Mouse (Mus musculus): ENCODE data around the gene C87499. TPM values are rescaled to one million over a fixed set of nuclear protein-coding genes. Genes with fewer than 3 reads are reported as not detected.

The C87499 gene
- not detected in 2 replicates for polyA plus RNA-seq (2016; fragmentation: Nextera tagmentation; extraction: Ambion mirVana)

DNA sequence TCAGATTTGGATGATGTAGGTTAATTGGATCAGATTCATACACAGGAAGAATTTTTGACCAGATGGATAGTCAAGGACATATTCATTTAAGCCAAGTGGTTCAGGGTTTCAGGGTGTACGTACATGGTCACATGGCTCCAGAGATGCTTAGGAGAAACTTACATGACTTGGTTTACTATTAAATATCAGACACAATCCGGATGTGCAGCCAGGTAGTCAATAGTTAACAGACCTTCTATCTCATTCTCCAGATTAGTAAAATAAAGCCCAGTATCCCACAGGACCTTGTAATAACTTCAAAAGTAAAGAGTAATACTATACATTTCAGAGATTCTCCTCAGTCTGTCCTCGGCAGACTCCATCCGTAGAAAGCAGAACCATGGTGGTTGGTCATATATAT is at the start of gene C87499:
Gene C87499, minus strand, starts transcription at position 101 of the 400 bp plus-strand sequence.
- Histone ChIP-seq H3K4me3 (no peak within 1 kb of the TSS), H3K27me3 (no peaks in the 10 kb centered on the region), H3K9me3 (no peaks in the 10 kb centered on the region), H3K27ac (no peak within 1 kb of the TSS), H3K4me1 (no peaks in the 10 kb centered on the region), H3K36me3 (no peaks in the 10 kb centered on the region), H3K9ac (no peak within 1 kb of the TSS), H3K4me2 (replicated peaks) (no peak within 1 kb of the TSS)
- 87% methylated on average over 4 of the region's 4 CpGs for WGBS
- no peak for ATAC-seq (ENCODE audit: insufficient number of reproducible peaks, insufficient read depth, low FRiP score, low TSS enrichment)

DNA sequence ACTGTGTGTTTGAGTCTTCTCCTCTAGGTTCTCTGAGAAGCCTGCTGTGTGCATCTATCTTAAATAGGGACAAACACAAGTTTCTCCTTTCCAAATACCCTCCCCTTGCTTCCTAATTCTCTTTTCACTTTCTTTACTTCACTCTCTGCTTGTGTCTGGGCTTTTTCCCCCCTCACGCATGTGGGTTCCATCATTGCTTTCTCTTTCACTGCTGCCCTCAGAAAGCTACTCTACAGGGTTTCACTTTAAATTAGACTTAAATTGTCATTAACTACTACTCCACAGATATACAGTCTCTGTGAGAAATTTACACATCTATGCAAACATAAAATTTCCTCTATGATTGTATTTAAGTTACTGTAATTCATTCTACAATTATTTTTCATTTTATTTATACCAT is 49.6 kb upstream of the C87499 start, which contains the start of gene Ifna2:
Gene Ifna2, minus strand, starts transcription at position 101 of the 400 bp plus-strand sequence.
- WGBS: 90% methylated on average over 1 of the region's 1 CpGs
- Histone ChIP-seq H3K4me3 (no peak within 1 kb of the TSS), H3K4me2 (replicated peaks) (no peak within 1 kb of the TSS), H3K9ac (no peak within 1 kb of the TSS), H3K9me3 (no peaks in the 10 kb centered on the region), H3K36me3 (no peaks in the 10 kb centered on the region), H3K27ac (no peak within 1 kb of the TSS), H3K4me1 (no peaks in the 10 kb centered on the region), H3K27me3 (no peaks in the 10 kb centered on the region)
- no peak for ATAC-seq (ENCODE audit: insufficient number of reproducible peaks, insufficient read depth, low FRiP score, low TSS enrichment)

DNA sequence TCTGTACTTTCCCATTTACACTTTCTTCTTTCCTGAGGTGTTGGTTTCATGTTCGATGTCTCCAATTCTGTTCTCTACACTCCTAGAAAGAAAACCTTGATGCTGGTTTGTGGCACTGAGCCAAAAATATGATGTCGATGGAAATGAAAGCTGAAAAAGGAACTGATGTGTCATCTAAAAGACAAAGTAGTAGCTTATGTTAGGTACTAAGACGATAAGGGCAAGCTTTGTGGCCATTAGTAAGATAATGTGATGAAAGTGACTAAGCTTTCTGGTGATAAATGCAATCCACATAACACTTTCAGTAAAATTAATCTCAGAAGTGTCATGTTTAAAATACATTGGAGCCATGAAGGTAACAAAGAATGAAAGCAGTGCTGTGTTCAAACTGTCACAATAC is 47.1 kb upstream of the C87499 start:
- WGBS: 74% methylated on average over 3 of the region's 3 CpGs
- Histone ChIP-seq H3K4me3 (no peak overlapping the region), H3K27me3 (no peaks in the 10 kb centered on the region), H3K9ac (no peak overlapping the region), H3K9me3 (no peaks in the 10 kb centered on the region), H3K27ac (no peak overlapping the region), H3K4me2 (replicated peaks) (no peak overlapping the region), H3K36me3 (no peaks in the 10 kb centered on the region), H3K4me1 (no peaks in the 10 kb centered on the region)
- ATAC-seq (ENCODE audit: insufficient number of reproducible peaks, insufficient read depth, low FRiP score, low TSS enrichment): no peak

DNA sequence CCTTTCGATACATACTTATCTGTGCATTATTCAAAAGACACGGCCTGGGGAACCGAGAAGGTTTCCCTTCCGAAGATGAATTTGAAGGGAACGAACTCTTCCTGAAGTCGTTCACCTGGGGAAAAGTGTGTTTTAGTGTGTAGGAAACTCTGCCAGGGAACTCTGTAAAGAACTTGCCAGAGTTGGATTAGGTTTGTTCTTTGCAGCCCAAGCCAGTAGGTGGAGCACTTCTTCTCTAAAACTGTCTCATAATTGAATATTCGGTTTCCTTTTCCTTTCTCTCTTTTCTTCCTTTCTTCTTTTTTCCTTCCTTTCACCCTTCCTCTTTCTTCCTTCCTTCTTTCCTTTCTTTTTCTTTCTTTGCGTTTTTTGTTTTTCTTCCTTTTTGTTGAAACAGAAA is 46.2 kb upstream of the C87499 start:
- Histone ChIP-seq H3K36me3 (no peaks in the 10 kb centered on the region), H3K9ac (no peak overlapping the region), H3K4me3 (no peak overlapping the region), H3K27me3 (no peaks in the 10 kb centered on the region), H3K4me1 (no peaks in the 10 kb centered on the region), H3K27ac (no peak overlapping the region), H3K9me3 (no peaks in the 10 kb centered on the region), H3K4me2 (replicated peaks) (no peak overlapping the region)
- WGBS: 56% methylated on average over 8 of the region's 8 CpGs
- ATAC-seq (ENCODE audit: insufficient number of reproducible peaks, insufficient read depth, low FRiP score, low TSS enrichment): no peak

DNA sequence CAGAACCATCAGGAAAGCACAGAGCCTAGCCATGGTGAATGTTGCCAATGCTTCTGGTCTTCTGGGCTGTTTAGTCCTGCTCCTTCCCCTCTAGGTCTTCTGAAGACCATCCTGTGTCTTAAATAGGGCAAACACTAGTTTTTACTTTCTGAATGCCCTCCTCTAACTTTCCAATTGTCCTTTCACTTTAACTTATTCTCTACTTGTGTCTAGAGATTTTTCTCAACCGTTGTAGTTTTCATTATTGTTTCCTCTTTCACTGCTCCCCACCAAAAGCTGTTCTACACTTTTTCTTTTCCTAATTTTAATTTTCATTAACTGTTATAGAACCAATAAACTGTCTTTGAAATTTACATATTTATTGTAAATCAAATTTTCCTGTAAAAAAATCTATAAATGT is 42.6 kb upstream of the C87499 start, which contains the start of gene Ifna16:
Gene Ifna16, minus strand, starts transcription at position 101 of the 400 bp plus-strand sequence.
- H3K9me3 ChIP-seq: no peaks in the 10 kb centered on the region
- H3K9ac ChIP-seq: no peak within 1 kb of the TSS
- no peak within 1 kb of the TSS for H3K4me2 ChIP-seq (replicated peaks)
- no peak for ATAC-seq (ENCODE audit: insufficient number of reproducible peaks, insufficient read depth, low FRiP score, low TSS enrichment)
- no peaks in the 10 kb centered on the region for H3K36me3 ChIP-seq
- no peak within 1 kb of the TSS for H3K4me3 ChIP-seq
- 87% methylated on average over 1 of the region's 1 CpGs for WGBS
- H3K27me3 ChIP-seq: no peaks in the 10 kb centered on the region
- no peak within 1 kb of the TSS for H3K27ac ChIP-seq
- no peaks in the 10 kb centered on the region for H3K4me1 ChIP-seq

DNA sequence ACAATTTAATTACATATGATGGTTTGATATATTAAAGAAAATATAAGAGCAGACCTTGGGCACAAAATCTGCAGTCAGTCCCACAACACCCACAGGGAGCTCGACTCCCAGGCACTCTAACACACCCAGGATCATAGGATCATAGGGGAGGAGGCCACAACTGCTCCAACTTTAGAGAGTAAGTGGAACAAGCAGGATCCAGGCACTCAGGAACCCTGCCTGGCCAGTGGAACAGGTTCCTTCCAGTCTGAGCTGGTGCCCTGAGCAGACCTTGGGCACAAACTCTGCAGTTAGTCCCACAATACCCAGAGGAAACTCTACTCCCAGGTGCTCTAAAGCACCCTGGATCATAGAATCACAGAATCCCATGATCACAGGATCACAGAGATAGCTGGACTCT is 21.2 kb upstream of the C87499 start:
- no peak for ATAC-seq (ENCODE audit: insufficient number of reproducible peaks, insufficient read depth, low FRiP score, low TSS enrichment)
- 47% methylated on average over 1 of the region's 1 CpGs for WGBS
- Histone ChIP-seq H3K27me3 (no peaks in the 10 kb centered on the region), H3K36me3 (no peaks in the 10 kb centered on the region), H3K4me2 (replicated peaks) (no peak overlapping the region), H3K4me3 (no peak overlapping the region), H3K9ac (no peak overlapping the region), H3K9me3 (no peaks in the 10 kb centered on the region), H3K27ac (no peak overlapping the region), H3K4me1 (no peaks in the 10 kb centered on the region)

DNA sequence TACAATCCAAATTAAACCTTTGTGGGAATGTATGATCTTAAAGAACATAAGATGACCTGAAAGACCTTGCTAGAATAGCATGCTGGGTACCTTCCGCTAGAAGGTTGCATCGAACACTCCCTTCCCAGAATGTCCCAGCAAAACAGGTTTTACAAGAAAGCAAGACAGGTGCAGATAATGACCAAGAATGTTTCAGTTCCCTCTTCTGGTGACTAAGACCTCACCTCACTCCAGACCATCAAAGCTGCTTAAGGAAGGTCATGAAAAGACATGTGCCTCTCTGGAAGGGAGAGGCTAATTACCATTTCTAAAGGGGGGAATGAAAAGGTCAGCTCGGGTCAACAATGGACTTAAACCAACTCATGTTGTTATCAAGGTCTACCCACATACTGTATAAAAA is 19.4 kb upstream of the C87499 start:
- Histone ChIP-seq H3K27me3 (no peaks in the 10 kb centered on the region), H3K9ac (no peak overlapping the region), H3K4me1 (no peaks in the 10 kb centered on the region), H3K4me3 (no peak overlapping the region), H3K36me3 (no peaks in the 10 kb centered on the region), H3K9me3 (no peaks in the 10 kb centered on the region), H3K4me2 (replicated peaks) (no peak overlapping the region), H3K27ac (no peak overlapping the region)
- no peak for ATAC-seq (ENCODE audit: insufficient number of reproducible peaks, insufficient read depth, low FRiP score, low TSS enrichment)
- WGBS: 66% methylated on average over 3 of the region's 3 CpGs

DNA sequence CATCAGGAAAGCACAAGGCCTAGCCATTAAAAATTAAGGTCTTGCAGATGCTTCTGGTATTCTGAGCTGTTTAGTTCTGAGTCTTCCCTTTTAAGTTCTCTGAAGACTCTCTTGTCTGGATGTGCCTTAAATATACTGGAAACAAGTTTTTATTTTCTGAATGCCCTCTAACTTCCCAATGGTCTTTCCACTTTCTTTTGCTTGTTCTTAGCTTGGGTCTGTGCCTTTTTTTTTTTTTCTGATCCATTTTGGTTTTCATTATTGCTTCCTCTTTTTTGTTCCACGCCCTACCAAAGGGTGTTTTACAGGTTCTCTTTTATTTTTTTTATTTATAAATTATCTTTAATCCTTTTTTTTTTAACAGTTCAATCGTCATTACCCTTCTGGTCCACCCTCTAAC is 10.1 kb upstream of the C87499 start, which contains the start of gene Ifna13:
Gene Ifna13, minus strand, starts transcription at position 101 of the 400 bp plus-strand sequence.
- ATAC-seq (ENCODE audit: insufficient number of reproducible peaks, insufficient read depth, low FRiP score, low TSS enrichment): no peak
- H3K36me3 ChIP-seq: no peaks in the 10 kb centered on the region
- no peaks in the 10 kb centered on the region for H3K4me1 ChIP-seq
- H3K27me3 ChIP-seq: no peaks in the 10 kb centered on the region
- H3K4me2 ChIP-seq (replicated peaks): no peak within 1 kb of the TSS
- no peaks in the 10 kb centered on the region for H3K9me3 ChIP-seq
- no peak within 1 kb of the TSS for H3K27ac ChIP-seq
- H3K4me3 ChIP-seq: no peak within 1 kb of the TSS
- 58% methylated on average over 2 of the region's 2 CpGs for WGBS
- no peak within 1 kb of the TSS for H3K9ac ChIP-seq

DNA sequence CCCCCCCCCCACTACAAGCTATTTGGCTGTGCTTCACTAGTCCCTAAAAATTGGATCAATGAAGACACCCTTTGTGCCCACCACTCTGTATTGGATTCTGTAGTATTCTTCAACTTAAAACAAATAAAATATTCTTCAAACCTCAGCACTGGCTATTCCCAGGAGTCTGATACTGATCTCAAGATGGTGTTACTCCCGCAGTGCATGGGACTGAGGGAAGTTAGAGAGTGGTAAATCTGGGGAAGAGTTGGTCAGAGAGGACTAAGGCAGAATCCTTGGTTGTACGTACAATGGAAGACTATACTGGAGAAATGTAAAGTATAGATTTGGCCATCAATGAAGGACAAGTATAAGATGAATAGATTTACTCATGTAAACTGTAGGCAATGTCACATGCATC is 8.3 kb upstream of the C87499 start:
- no peak overlapping the region for H3K4me2 ChIP-seq (replicated peaks)
- no peaks in the 10 kb centered on the region for H3K9me3 ChIP-seq

DNA sequence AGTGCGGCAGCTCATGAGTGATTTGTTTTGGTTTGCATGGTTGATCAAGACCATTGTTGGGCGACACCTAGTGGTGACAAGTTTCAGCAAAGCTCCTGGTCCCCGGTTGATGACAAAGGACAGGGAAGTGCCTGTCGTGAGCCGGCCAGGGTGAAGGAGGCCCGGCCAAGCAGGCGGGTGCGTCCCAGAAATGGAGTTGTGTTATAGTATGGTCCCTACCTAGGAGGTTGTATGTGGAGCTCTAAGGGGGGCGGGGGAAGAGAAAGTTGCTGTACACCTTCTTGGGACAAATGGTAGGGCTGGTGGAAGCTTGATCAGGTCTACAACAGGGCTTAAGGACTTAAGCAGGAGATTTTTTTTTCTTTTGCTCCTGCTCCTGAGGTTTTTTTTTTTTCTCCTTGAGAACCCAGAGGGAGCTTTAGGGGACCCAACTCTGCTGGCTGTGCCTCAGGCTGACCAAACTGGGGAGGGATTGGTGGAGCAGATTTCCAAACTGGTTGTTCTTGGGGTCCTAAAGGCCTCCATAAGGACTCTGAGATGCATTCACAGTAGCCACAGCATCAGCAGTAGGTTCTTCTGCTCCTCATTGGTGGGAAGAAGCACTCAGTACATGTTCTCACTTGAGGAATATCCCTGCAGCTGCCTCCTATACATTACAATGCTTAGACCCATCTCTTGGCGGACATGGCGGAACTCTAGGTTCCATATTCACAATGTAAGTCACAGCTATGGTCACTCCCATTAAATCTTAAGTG is 7.0 kb upstream of the C87499 start:
- H3K4me1 ChIP-seq: no peaks in the 10 kb centered on the region
- peak overlapping the region; percentile 24; the same call in 1 of the 2 replicates for H3K4me3 ChIP-seq
- no peak overlapping the region for H3K9ac ChIP-seq
- no peaks in the 10 kb centered on the region for H3K36me3 ChIP-seq
- H3K9me3 ChIP-seq: no peaks in the 10 kb centered on the region
- WGBS: 17% methylated on average over 11 of the region's 11 CpGs
- no peak overlapping the region for H3K27ac ChIP-seq
- no peaks in the 10 kb centered on the region for H3K27me3 ChIP-seq
- ATAC-seq (ENCODE audit: insufficient number of reproducible peaks, insufficient read depth, low FRiP score, low TSS enrichment): peak; percentile 89
- peak overlapping the region; percentile 38 for H3K4me2 ChIP-seq (replicated peaks)

More for the DNA sequence above, 8.3 kb upstream of the C87499 start:
- no peaks in the 10 kb centered on the region for H3K4me1 ChIP-seq
- no peak overlapping the region for H3K27ac ChIP-seq
- WGBS: 41% methylated on average over 2 of the region's 2 CpGs
- H3K4me3 ChIP-seq: no peak overlapping the region
- ATAC-seq (ENCODE audit: insufficient number of reproducible peaks, insufficient read depth, low FRiP score, low TSS enrichment): no peak; the same call in 1 of the 2 replicates
- H3K27me3 ChIP-seq: no peaks in the 10 kb centered on the region
- H3K9ac ChIP-seq: no peak overlapping the region
- no peaks in the 10 kb centered on the region for H3K36me3 ChIP-seq

DNA sequence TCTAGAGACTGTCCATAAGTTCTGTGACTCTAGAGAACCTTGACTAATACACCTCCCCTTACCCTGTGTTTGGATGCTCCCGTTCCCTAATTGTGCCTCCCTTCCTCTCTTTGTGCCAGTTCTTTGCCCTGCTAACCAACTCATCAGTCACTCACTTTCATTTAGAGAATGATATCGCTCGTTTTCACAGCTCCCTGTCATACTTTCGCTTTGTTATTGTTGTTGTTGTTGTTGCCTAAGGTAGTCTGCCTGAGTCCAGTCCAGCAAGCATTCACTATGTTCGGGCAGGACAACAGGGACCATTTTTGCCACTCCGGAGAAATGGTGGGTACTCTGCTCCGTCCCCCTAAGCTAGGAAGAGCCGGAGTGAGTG is 6.5 kb upstream of the C87499 start:
- WGBS: 68% methylated on average over 8 of the region's 8 CpGs
- Histone ChIP-seq H3K27ac (no peak overlapping the region), H3K9me3 (no peaks in the 10 kb centered on the region), H3K4me2 (replicated peaks) (peak overlapping the region; percentile 38), H3K4me1 (no peaks in the 10 kb centered on the region), H3K36me3 (no peaks in the 10 kb centered on the region), H3K4me3 (peak overlapping the region; percentile 24; the same call in 1 of the 2 replicates), H3K9ac (no peak overlapping the region), H3K27me3 (no peaks in the 10 kb centered on the region)
- ATAC-seq (ENCODE audit: insufficient number of reproducible peaks, insufficient read depth, low FRiP score, low TSS enrichment): no peak

DNA sequence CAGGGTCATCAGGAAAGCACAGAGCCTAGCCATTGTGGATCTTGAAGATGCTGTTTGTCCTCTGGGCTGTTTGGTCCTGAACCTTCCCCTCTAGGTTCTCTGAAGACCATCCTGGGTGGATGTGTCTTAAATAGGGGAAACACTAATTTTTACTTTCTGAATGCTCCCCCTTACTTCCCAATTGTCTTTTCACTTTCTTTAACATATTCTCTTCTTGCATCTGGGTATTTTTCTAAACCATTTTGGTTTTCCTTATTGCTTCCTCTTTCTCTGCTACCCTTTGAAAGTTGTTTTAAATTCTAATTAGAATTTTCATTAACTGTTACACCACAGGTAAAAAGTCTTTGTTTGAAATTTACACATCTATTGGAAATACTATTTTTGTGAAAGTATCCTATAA is 30.9 kb downstream of the C87499 start, which contains the start of gene Ifna12:
Gene Ifna12, minus strand, starts transcription at position 101 of the 400 bp plus-strand sequence.
- Histone ChIP-seq H3K4me2 (replicated peaks) (no peak within 1 kb of the TSS), H3K27me3 (no peaks in the 10 kb centered on the region)

More for the DNA sequence above, 30.9 kb downstream of the C87499 start, which contains the start of gene Ifna12:
- no peak within 1 kb of the TSS for H3K4me3 ChIP-seq
- H3K27ac ChIP-seq: no peak within 1 kb of the TSS
- H3K9ac ChIP-seq: no peak within 1 kb of the TSS
- no peaks in the 10 kb centered on the region for H3K36me3 ChIP-seq
- H3K9me3 ChIP-seq: no peaks in the 10 kb centered on the region
- ATAC-seq (ENCODE audit: insufficient number of reproducible peaks, insufficient read depth, low FRiP score, low TSS enrichment): no peak
- H3K4me1 ChIP-seq: no peaks in the 10 kb centered on the region

All from embryonic facial prominence, embryonic 12.5 days (tissue).